Mouse (Mus musculus): ENCODE measurements around the gene Tec.

Tec gene

GRCm38 (mm10) chr5:72891534-72891933 is 23.3 kb upstream of the Tec start:
- DNase-seq (ENCODE audit: low spot score in 2 of 2): peak in 1 of 2 experiments; percentile 44

GRCm38 (mm10) chr5:72888260-72888659 is 20.0 kb upstream of the Tec start:
- DNase-seq (ENCODE audit: low spot score in 2 of 2): no peak

- DNase-seq (ENCODE audit: low spot score in 2 of 2): no peak
Measured at GRCm38 (mm10) chr5:72886458-72887222, 18.4 kb upstream of the Tec start.

GRCm38 (mm10) chr5:72883706-72884105 is 15.4 kb upstream of the Tec start:
- no peak for DNase-seq (ENCODE audit: low spot score in 2 of 2)

- no peak for DNase-seq (ENCODE audit: low spot score in 2 of 2)
Measured at GRCm38 (mm10) chr5:72882412-72882765, 14.1 kb upstream of the Tec start.

GRCm38 (mm10) chr5:72881748-72882411 is 13.6 kb upstream of the Tec start:
- no peak for DNase-seq (ENCODE audit: low spot score in 2 of 2)

- no peak for DNase-seq (ENCODE audit: low spot score in 2 of 2)
Measured at GRCm38 (mm10) chr5:72879736-72880135, 11.5 kb upstream of the Tec start.

- DNase-seq (ENCODE audit: low spot score in 2 of 2): no peak
Measured at GRCm38 (mm10) chr5:72871114-72871513, 2.8 kb upstream of the Tec start.

GRCm38 (mm10) chr5:72869779-72870608 is 1.7 kb upstream of the Tec start:
- no peak for DNase-seq (ENCODE audit: low spot score in 2 of 2)

- no peak for DNase-seq (ENCODE audit: low spot score in 2 of 2)
Measured at GRCm38 (mm10) chr5:72867036-72867672, 1.1 kb downstream of the Tec start.

- DNase-seq (ENCODE audit: low spot score in 2 of 2): no peak
Measured at GRCm38 (mm10) chr5:72866260-72866905, 1.9 kb downstream of the Tec start.

- DNase-seq (ENCODE audit: low spot score in 2 of 2): no peak
Measured at GRCm38 (mm10) chr5:72864654-72865178, 3.6 kb downstream of the Tec start.

- DNase-seq (ENCODE audit: low spot score in 2 of 2): no peak
Measured at GRCm38 (mm10) chr5:72863166-72863565, 5.1 kb downstream of the Tec start.

- DNase-seq (ENCODE audit: low spot score in 2 of 2): no peak
Measured at GRCm38 (mm10) chr5:72861726-72862385, 6.4 kb downstream of the Tec start.

GRCm38 (mm10) chr5:72860899-72861298 is 7.4 kb downstream of the Tec start:
- no peak for DNase-seq (ENCODE audit: low spot score in 2 of 2)

- DNase-seq (ENCODE audit: low spot score in 2 of 2): no peak
Measured at GRCm38 (mm10) chr5:72858306-72858705, 10.0 kb downstream of the Tec start.

- DNase-seq (ENCODE audit: low spot score in 2 of 2): no peak
Measured at GRCm38 (mm10) chr5:72857756-72858155, 10.5 kb downstream of the Tec start.

- DNase-seq (ENCODE audit: low spot score in 2 of 2): no peak
Measured at GRCm38 (mm10) chr5:72856255-72856878, 11.9 kb downstream of the Tec start.

GRCm38 (mm10) chr5:72855685-72856124 is 12.6 kb downstream of the Tec start:
- DNase-seq (ENCODE audit: low spot score in 2 of 2): no peak
